Mouse (Mus musculus) liver, embryonic 15.5 days (tissue): ENCODE data around the gene Pde6h. TPM values are rescaled to one million over a fixed set of nuclear protein-coding genes. Genes with fewer than 3 reads are reported as not detected.

Source experiments
- polyA plus RNA-seq: library from polyadenylated mRNA; unstranded; fragments of >200 nt; fragmentation: Nextera tagmentation; extraction: Ambion mirVana; gene quantifications from 2 replicates; pipeline ENCODE4 v1.2.1, GENCODE M21; 2015

Gene Pde6h
- polyA plus RNA-seq, 1 experiment from 2014 or later, result not detected

Other genes with a start within 250 kb of the Pde6h start
- gene Gucy2c, start 142.1 kb upstream of the Pde6h start, polyA plus RNA-seq, result 0.26 and 0.37 TPM in 2 replicates
- 0.93 and 1.2 TPM in 2 replicates for gene Hist4h4, start 119.4 kb upstream of the Pde6h start, polyA plus RNA-seq
- 113 and 131 TPM in 2 replicates for gene H2afj, start 115.6 kb upstream of the Pde6h start, polyA plus RNA-seq
- gene BC049715, start 96.2 kb upstream of the Pde6h start, polyA plus RNA-seq, result 0.71 and 1.0 TPM in 2 replicates
- 49.0 and 51.6 TPM in 2 replicates for gene Wbp11, start 95.6 kb upstream of the Pde6h start, polyA plus RNA-seq
- gene Smco3, start 88.4 kb upstream of the Pde6h start, polyA plus RNA-seq, result not detected in 2 replicates
- gene Art4, start 66.1 kb upstream of the Pde6h start, polyA plus RNA-seq, result 30.0 TPM in 2 replicates
- gene Mgp, start 48.0 kb upstream of the Pde6h start, polyA plus RNA-seq, result 3.3 and 6.3 TPM in 2 replicates
- gene Erp27, start 1.7 kb upstream of the Pde6h start, polyA plus RNA-seq, result 0.28 and 0.74 TPM in 2 replicates
- gene Arhgdib, start 18.1 kb downstream of the Pde6h start, polyA plus RNA-seq, result 162 and 172 TPM in 2 replicates
- 2.7 and 2.9 TPM in 2 replicates for gene Rerg, start 246.7 kb downstream of the Pde6h start, polyA plus RNA-seq